Mouse (Mus musculus): ENCODE data around the gene Phactr3.
"Not testable (repeated sequence)": the region's sequence is repeated elsewhere in the genome, so short reads cannot be mapped to it uniquely, and the experiment has no call there.

DNA sequence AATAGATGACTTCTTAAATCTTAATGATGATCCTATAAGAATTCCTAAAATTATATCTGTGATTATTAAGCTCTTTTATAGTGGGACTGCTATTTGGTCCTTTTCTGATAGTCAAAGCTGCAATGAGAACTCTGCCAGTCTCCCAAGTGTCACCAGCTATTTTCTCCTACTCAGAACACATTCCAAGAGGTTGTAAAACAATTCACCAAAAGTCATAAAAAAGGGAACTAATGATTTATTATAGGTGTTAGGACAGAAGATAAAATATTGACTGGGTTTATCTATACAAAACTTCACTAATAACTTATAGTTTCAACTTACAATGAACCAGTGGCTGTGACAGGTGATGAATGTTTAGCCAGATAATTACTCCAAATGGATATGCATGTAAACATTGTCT, 223.3 kb downstream of the Phactr3 start:
- not testable (repeated sequence) for TF ChIP-seq EP300, CTCF (IDR thresholded peaks at IDR 0.05; ENCODE audit: low read depth)

Data from liver, embryonic 14.5 days (tissue).